Mouse (Mus musculus) activated CD4-positive, CD25-positive, alpha-beta regulatory T cell (primary cell): Measurements from ENCODE around the gene Cplx1. TPM values are rescaled to one million over a fixed set of nuclear protein-coding genes. Genes with fewer than 3 reads are reported as not detected.

ENCODE experiments used
- polyA plus RNA-seq, 2 experiments: library from polyadenylated mRNA; unstranded; fragments of 100-300 nt; shearing (Covaris generic); gene quantifications; one replicate each; pipeline ENCODE4 v1.2.1; 2017

Cplx1 gene
- not detected for polyA plus RNA-seq

DNA sequence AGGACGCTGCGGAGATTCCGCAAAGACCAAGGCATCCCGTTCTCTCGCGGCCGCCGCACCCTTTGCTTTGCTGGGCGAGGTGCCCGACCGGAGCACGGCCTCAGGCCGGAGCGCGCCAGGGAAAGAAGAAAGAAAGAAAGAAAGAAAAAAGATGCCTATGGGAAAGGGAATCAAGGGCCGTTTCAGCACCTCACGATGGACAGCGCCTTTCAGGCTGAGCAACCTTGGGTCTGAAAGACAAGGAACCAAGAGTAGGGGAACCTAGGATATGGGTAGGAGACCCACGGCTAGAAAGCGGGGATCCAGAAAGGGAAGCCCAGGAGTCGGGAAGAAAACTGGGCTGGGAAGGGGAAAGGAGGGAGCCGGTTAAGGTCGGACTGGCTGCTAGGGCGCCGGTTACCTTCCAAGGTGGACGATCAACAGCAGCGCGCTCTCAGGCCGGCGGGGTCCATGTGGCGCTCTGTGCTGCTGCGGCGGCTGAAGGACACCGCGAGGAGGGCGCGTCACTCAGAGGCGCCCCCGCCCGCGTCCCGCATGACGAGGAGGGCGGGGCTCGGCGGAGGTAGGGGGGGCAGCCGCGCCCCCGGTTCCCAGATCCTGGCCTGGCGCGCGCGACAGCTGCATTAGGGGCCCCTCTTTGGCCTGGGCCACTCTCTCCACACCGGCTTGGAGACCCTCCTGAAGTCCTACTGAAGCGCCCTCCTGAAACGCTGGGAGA lies at the start of gene Cplx1:
Cplx1 (minus strand) TSS at position 536 of the 718 bp plus-strand sequence.

Other genes with a start within 250 kb of the Cplx1 start
- gene Pigg, start 237.4 kb downstream of the Cplx1 start, polyA plus RNA-seq: 1 to 10 TPM; 2.4 to 2.5 TPM
- not detected for gene Gm42517, start 182.1 kb downstream of the Cplx1 start, polyA plus RNA-seq
- gene Pde6b, start 161.6 kb downstream of the Cplx1 start, polyA plus RNA-seq: under 1 TPM; 0.41 to 0.90 TPM
- 100 to 1,000 TPM; 201 to 223 TPM for gene Atp5k, start 115.6 kb downstream of the Cplx1 start, polyA plus RNA-seq
- under 1 TPM in 1 of 2 experiments, not detected in 1; 0.11 TPM for gene Mfsd7a, start 101.1 kb downstream of the Cplx1 start, polyA plus RNA-seq
- 10 to 100 TPM; 13.1 to 14.9 TPM for gene Pcgf3, start 88.8 kb downstream of the Cplx1 start, polyA plus RNA-seq
- 100 to 1,000 TPM in 1 of 2 experiments, 10 to 100 TPM in 1; 95.2 to 144 TPM for gene Gak, start 79.7 kb upstream of the Cplx1 start, polyA plus RNA-seq
- gene Tmem175, start 79.7 kb upstream of the Cplx1 start, polyA plus RNA-seq: 10 to 100 TPM; 36.5 to 44.6 TPM
- gene Idua, start 110.3 kb upstream of the Cplx1 start, polyA plus RNA-seq: 10 to 100 TPM; 23.0 to 30.2 TPM
- 10 to 100 TPM; 15.6 to 21.7 TPM for gene Dgkq, start 119.6 kb upstream of the Cplx1 start, polyA plus RNA-seq
- gene Slc26a1, start 125.5 kb upstream of the Cplx1 start, polyA plus RNA-seq: under 1 TPM in 1 of 2 experiments, not detected in 1; 0.11 TPM
- 1 to 10 TPM in 1 of 2 experiments, under 1 TPM in 1; 0.74 to 1.5 TPM for gene Fgfrl1, start 142.4 kb upstream of the Cplx1 start, polyA plus RNA-seq
- gene Rnf212, start 225.0 kb upstream of the Cplx1 start, polyA plus RNA-seq: not detected
- gene Tmed11, start 245.3 kb upstream of the Cplx1 start, polyA plus RNA-seq: not detected